Mouse (Mus musculus) liver, embryonic 13.5 days (tissue): ENCODE measurements around the gene Lims1. TPM values are rescaled to one million over a fixed set of nuclear protein-coding genes. Genes with fewer than 3 reads are reported as not detected.
A peak's percentile ranks its signal among the peaks of the same experiment; 100 is the strongest.

Experiments
- ATAC-seq: fragments of 200-750 bp; cut with Nextera tagmentation; 2 replicates; pipeline ENCODE4 v1.8.0; 2017; ENCODE audit warnings: low read depth, mild to moderate bottlenecking, moderate number of reproducible peaks, moderate library complexity
- DNase-seq: peaks from one replicate; pipeline ENCODE4 v3.0.0; 2022
- H3K27ac ChIP-seq: fragments of 300-500 bp; sonication (generic); 2 replicates; pipeline ENCODE4 v1.5.1; 2015; ENCODE audit warnings: moderate library complexity, mild to moderate bottlenecking, inconsistent platforms
- H3K27me3 ChIP-seq: fragments of 300-500 bp; sonication (generic); 2 replicates; pipeline ENCODE4 v1.6.1; 2015; ENCODE audit warnings: mild to moderate bottlenecking, inconsistent platforms
- H3K36me3 ChIP-seq: fragments of 300-500 bp; sonication (generic); 2 replicates; pipeline ENCODE4 v1.6.1; 2015; ENCODE audit warnings: mild to moderate bottlenecking, inconsistent platforms
- H3K4me1 ChIP-seq: fragments of 300-500 bp; sonication (generic); replicated peaks from 2 replicates; pipeline ENCODE4 v1.6.1; 2015; ENCODE audit warnings: inconsistent platforms
- H3K4me2 ChIP-seq: fragments of 300-500 bp; sonication (generic); 2 replicates; pipeline ENCODE4 v1.6.1; 2015; ENCODE audit warnings: inconsistent platforms, mild to moderate bottlenecking, moderate library complexity
- H3K4me3 ChIP-seq: fragments of 300-500 bp; sonication (generic); replicated peaks from 2 replicates; pipeline ENCODE4 v1.5.1; 2015; ENCODE audit warnings: mild to moderate bottlenecking, inconsistent platforms
- H3K9ac ChIP-seq: fragments of 300-500 bp; sonication (generic); 2 replicates; pipeline ENCODE4 v1.6.1; 2015; ENCODE audit warnings: mild to moderate bottlenecking, inconsistent platforms
- H3K9me3 ChIP-seq: fragments of 300-500 bp; sonication (generic); replicated peaks from 2 replicates; pipeline ENCODE4 v1.6.1; 2016; ENCODE audit warnings: inconsistent platforms
- WGBS: fragments of 180-500 bp; shearing (Covaris S2); methylation state at CpG from one replicate; pipeline ENCODE4 v1.1.7; 2015; ENCODE audit not compliant: insufficient replicate concordance; 5-methylcytosine and 5-hydroxymethylcytosine counted together
- polyA plus RNA-seq: library from polyadenylated mRNA; unstranded; fragments of >200 nt; fragmentation: Nextera tagmentation; extraction: Ambion mirVana; gene quantifications from 2 replicates; pipeline ENCODE4 v1.2.1, GENCODE M21; 2015

Gene Lims1
- polyA plus RNA-seq, 1 experiment from 2014 or later = 107 TPM

DNA sequence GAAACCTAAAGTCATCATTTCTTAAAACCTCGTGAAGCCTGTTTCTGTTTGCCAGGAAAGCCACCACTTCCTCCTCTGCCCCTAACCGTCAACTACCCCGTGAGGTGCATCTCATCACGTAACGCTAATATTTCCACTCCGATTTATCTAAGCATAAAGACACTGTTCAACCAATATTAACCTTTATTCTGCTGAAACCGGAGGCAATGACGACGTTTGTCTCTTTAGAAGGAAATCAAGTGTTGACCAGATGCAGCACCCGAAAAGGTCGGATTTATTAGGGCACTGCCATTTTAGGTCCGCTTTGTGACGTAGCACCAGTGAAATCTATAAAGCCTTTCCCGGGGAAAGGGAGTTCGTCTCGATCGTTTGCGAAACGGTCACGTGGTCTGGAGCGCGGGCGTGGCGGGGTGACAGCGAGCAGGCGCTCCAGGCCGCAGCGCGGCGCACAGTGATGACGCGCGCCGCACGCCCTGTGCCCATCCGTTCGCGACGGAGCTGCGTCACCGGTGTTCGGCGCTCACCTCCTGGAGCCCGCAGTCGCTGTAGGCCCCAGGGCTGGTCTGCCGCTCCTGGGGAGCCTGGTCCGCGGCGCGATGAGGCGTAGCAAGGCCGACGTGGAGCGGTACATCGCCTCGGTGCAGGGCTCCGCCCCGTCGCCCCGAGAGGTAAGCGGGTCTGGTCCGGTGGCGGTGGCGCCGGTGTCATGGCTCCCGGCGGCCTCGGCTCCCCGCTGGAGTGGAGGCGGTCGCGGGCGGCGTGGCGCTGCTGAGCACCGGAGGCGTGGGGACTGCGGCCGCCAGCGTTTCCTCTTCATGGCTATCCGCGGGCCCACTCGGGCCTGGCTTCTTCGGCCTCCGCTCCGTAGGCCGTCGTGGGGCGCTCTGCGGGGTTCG is 123.4 kb downstream of the Lims1 start, which contains the start of gene Ranbp2:
TSS of gene Ranbp2 (plus strand) at position 537 of the 896 bp plus-strand sequence.
- ATAC-seq (peak; percentile 94), DNase-seq (peak; percentile 96)
- H3K36me3 ChIP-seq = 0 out of 2 replicates have a peak, but pooled peaks cover 3% of the 10 kb centered on the region
- H3K27ac ChIP-seq = peak within 1 kb of the TSS; percentile 99
- WGBS = under 1% methylated on average over 88 of the region's 91 CpGs
- peak within 1 kb of the TSS; percentile 98 for H3K4me3 ChIP-seq
- no peaks in the 10 kb centered on the region for H3K9me3 ChIP-seq
- peak within 1 kb of the TSS; percentile 95 for H3K9ac ChIP-seq
- peak within 1 kb of the TSS; percentile 77 for H3K4me2 ChIP-seq
- peaks cover 39% of the 10 kb centered on the region for H3K4me1 ChIP-seq
- no peaks in the 10 kb centered on the region for H3K27me3 ChIP-seq

DNA sequence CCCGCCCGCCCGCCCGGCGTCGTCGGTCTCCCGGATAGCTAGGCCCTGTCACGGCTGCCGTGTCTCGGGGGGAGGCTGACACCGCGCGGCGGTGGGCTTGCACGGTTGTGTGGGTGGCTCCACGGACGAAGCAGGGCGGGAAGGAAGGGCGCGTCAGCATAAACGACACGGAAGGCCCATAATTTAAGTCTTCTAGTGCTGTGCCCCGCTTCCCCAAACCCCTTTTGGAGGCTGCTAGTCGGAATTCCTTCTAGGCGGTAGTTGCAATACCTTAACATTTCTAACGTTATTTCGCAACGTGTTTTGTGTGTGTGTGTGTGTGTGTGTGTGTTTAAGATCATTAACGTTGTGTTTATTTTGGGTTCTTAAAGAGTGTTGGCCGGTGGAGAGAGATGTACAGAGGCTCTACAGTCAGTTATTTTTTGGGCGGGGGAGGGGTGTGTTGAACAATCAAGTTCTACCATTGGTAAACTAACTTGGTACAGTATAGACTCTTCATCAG is 124.1 kb downstream of the Lims1 start:
- Histone ChIP-seq H3K4me1 (peaks cover 42% of the 10 kb centered on the region), H3K9me3 (no peaks in the 10 kb centered on the region), H3K4me3 (peak overlapping the region; percentile 98), H3K9ac (peak overlapping the region; percentile 95), H3K4me2 (peak overlapping the region; percentile 74), H3K27me3 (no peaks in the 10 kb centered on the region), H3K36me3 (0 out of 2 replicates have a peak, but pooled peaks cover 5% of the 10 kb centered on the region), H3K27ac (peak overlapping the region; percentile 99)
- peak; percentile 53; the same call in 1 of the 2 replicates for ATAC-seq
- no peak for DNase-seq
- under 1% methylated on average over 24 of the region's 32 CpGs for WGBS

DNA sequence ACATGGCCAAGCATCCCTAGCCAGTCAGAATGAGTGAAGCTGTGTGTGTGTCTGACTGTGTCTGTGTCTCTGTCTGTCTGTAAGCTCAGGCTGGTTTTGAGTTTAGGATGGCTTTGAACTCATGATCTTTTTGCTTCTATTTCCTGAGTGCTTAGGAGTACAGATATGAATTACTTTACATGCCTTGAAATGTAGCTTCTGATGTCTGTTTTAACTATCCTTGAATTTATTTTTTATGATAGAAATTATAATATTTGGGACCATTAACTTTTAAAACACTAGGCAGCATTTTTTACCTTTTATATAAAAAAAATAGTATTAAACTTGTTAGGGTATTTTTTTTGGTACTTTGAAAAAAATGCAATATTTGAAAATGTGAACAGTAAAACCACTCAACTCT is 128.3 kb downstream of the Lims1 start:
- Histone ChIP-seq H3K4me3 (peak overlapping the region; percentile 24), H3K36me3 (peaks cover 40% of the 10 kb centered on the region), H3K9ac (peak overlapping the region; percentile 60), H3K9me3 (no peaks in the 10 kb centered on the region), H3K27me3 (no peaks in the 10 kb centered on the region), H3K4me1 (peaks cover 40% of the 10 kb centered on the region), H3K4me2 (peak overlapping the region; percentile 50), H3K27ac (peak overlapping the region; percentile 92)
- ATAC-seq (no peak), DNase-seq (no peak)

DNA sequence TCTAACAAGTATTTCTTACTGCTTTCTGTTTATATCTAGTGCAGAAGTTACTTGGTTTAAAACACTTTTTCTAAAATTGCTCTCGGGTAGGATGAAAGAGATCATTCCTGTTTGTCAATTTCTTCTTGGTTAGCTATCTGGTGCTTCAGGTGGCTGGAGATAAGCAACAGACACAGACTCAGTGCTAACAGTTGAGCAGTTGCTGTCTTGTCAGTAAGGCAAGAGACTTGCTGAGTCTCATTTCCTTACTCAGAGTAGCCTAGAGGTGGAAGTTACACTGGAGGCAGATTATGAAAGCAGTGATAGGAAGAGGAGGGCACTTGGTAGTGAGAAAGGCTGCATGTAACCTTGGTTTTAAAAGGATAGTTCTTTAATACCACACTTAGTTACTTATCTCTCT is 128.9 kb downstream of the Lims1 start:
- ATAC-seq = peak; percentile 96
- H3K4me1 ChIP-seq = peaks cover 40% of the 10 kb centered on the region
- peaks cover 41% of the 10 kb centered on the region for H3K36me3 ChIP-seq
- peak overlapping the region; percentile 47 for H3K4me2 ChIP-seq
- H3K27ac ChIP-seq = peak overlapping the region; percentile 85
- 15% methylated on average over 1 of the region's 1 CpGs for WGBS
- H3K9me3 ChIP-seq = no peaks in the 10 kb centered on the region
- no peaks in the 10 kb centered on the region for H3K27me3 ChIP-seq
- H3K9ac ChIP-seq = peak overlapping the region; percentile 36
- H3K4me3 ChIP-seq = no peak overlapping the region; the same call in 1 of the 2 replicates
- DNase-seq = peak; percentile 63

DNA sequence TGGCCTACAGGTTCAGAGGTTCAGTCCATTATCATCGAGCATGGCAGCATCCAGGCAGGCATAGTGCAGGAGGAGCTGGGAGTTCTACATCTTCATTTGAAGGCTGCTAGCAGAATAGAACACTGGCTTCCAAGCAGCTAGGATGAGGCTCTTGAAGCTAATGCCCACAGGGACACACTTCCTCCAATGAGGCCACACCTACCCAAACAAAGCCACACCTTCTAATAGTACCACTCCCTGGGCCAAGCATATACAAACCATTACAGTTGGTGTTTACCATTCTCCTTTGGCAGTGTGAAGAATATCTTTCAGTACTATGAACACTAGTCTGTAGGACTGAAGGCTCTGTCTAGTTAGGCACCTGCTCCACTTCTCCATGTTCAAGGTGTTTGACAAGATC is 136.6 kb downstream of the Lims1 start:
- ATAC-seq = peak; percentile 54

More for the DNA sequence above, 136.6 kb downstream of the Lims1 start:
- Histone ChIP-seq H3K9me3 (no peaks in the 10 kb centered on the region), H3K4me1 (0 out of 2 replicates have a peak, but pooled peaks cover 2% of the 10 kb centered on the region), H3K4me3 (no peak overlapping the region), H3K36me3 (peaks cover 78% of the 10 kb centered on the region), H3K27me3 (no peaks in the 10 kb centered on the region), H3K9ac (no peak overlapping the region), H3K27ac (no peak overlapping the region), H3K4me2 (no peak overlapping the region)
- DNase-seq = no peak
- 82% methylated on average over 1 of the region's 1 CpGs for WGBS

Other genes starting within 250 kb of the Lims1 start
- gene AW822073, start 98.5 kb upstream of the Lims1 start, polyA plus RNA-seq = not detected in 2 replicates
- not detected in 2 replicates for gene Duxf3, start 90.8 kb upstream of the Lims1 start, polyA plus RNA-seq
- gene Gm4981, start 86.8 kb upstream of the Lims1 start, polyA plus RNA-seq = not detected in 2 replicates
- gene Gcc2, start 68.0 kb upstream of the Lims1 start, polyA plus RNA-seq = 27.2 and 35.2 TPM in 2 replicates
- 20.4 and 27.8 TPM in 2 replicates for gene Ranbp2, start 123.5 kb downstream of the Lims1 start, polyA plus RNA-seq
- gene Ccdc138, start 174.5 kb downstream of the Lims1 start, polyA plus RNA-seq = 3.0 and 3.3 TPM in 2 replicates